Mouse (Mus musculus) right cerebral cortex, adult 18-20 months (tissue): ENCODE measurements around the gene Gm49378.

Source experiments
- DNase-seq: peaks from one replicate; pipeline ENCODE4 v3.0.0; 2022; ENCODE audit warnings: mixed read lengths

Gm49378 gene

DNA sequence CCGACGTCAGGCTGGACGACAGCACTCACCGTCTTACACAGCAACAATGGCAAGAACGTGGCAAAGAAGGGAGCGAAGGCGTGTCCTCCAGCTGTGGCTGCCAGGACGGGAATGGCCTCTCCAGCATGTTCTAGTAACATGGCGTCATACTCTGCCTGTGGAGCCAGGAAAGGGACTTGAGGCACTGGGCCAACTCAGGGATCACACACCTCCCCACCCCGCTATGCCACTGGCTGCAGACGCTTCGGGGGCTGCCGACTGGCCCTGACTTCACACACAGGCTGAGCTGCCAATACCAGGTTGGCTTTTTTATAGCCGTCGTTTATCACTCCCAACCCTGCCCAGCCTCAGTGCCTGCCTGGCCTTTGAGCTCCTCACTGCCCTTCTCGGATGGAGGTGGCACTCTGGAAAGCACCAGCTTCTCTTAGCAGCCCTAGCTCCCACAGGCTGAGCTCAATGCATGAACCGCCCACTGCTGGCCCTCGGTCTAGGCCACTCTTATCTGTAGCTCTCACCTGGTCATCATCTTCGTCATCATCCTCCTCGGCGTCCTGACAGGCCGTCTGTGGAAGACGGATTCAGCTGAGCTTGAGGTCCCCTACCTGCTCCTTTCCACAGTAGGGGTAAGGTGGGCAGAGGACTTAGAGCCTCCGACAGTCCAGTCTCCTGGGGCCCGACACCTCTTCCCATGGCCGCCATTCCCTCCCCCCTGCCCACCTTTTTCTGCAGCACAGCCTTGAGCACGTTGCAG is 9.4 kb downstream of the Gm49378 start:
- DNase-seq = no peak

- DNase-seq = no peak
Measured at GRCm38 (mm10) chr14:55618486-55619195, 19.1 kb downstream of the Gm49378 start.

DNA sequence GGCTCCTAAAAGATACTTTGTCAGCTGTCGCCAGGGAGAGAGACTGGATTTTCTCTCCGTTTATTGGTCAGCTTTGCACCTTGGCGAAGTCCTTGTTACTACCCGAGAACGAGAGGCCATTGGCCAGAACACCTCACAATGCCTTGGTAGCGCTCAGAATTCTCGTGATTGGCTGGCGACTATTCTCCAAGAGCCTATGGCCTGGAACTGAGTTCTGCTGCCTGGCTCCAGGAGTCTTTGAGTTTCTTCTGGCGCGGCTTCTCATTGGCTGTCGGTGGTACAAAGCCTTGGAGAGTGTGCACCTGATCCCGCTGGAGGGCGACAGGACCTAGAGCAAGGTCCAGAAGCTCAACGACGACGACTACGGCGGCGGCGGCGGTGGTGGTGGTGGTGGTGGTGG is 19.9 kb downstream of the Gm49378 start, which contains the start of gene Rec8:
Gene Rec8 (plus strand): TSS at position 216 of the 400 bp plus-strand sequence.
- DNase-seq = no peak

GRCm38 (mm10) chr14:55616844-55617243 is 20.9 kb downstream of the Gm49378 start:
- DNase-seq = no peak

DNA sequence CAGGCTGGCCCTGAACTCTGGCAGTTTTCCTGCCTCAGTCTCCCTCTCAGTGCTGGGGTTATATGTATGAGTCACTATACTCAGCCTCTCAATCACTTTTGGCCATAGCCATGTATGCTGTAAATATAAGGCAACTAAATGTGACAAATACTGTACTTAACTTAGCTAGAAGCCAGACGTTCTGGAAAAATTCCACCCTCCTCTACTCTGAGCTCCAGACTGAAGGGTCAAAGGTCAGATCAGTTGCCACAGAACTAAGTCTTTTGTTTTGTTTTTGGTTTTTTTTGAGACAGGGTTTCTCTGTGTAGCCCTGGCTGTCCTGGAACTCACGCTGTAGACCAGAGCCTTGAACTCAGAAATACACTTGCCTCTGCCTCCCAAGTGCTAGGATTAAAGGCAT is 21.8 kb downstream of the Gm49378 start:
- DNase-seq = no peak

DNA sequence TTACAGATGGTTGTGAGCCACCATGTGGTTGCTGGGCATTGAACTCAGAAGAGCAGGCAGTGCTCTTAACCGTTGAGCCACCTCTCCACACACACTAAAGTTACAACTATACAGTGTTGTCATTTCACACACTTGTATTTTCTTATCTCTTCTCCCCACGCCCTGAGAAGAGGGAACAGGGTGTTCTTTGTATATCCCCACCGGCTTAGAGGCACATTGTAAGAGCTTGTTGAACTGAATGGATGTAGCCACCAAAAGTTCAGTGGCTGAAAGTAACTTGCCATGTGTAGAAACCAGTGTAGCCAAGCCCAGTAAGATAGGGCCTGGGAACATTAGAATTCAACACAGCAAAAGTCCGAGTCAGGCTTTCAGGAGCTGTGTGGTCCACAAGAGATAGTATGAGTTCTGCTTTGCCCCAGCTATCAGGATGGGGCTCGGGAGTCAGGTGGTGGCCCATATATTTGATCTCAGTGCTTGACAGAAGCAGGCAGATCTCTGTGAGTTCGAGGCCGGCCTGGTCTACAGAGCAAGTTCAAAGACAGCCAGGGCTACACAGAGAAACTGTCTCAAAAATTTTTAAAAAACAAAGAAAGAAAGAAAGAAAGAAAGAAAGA is 23.0 kb downstream of the Gm49378 start:
- no peak for DNase-seq

DNA sequence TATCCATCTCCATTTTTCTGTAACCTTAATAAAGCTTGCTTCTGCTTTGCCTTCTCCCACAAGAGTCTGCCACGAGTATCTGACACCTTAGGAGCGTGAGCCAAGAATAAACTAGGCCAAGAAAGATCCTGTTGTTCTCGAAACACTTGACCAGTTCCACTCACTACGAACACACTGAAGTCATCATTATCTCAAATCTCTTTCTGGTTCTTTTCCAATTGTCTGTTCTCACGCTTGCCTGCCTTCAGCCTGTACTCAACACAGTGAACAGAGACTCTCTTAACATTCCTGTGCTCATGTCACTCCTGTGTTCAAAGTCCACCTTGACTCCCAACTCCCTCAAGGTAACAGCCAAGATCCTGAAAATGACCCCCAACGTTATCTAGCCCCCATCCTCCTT is 24.3 kb downstream of the Gm49378 start:
- no peak for DNase-seq

DNA sequence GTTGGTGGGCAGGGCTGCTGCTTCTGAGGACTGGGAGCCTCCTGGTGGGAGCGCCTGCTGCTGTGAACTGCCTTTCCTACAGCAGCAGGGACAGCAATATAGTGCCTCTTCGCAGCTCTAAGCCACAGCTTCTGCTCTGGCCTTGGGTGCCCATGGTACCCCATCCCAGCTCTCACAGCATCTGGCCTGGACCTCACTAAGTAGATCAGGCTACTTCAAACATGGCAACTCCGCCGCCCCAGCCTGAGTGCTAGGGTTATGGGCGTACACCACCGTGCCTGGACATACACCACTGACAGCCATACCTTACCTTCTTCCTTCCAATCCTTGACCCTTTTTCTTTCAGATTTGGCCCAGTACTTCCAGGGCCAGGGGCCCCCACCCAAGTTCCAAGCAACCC is 29.4 kb downstream of the Gm49378 start:
- DNase-seq = no peak

DNA sequence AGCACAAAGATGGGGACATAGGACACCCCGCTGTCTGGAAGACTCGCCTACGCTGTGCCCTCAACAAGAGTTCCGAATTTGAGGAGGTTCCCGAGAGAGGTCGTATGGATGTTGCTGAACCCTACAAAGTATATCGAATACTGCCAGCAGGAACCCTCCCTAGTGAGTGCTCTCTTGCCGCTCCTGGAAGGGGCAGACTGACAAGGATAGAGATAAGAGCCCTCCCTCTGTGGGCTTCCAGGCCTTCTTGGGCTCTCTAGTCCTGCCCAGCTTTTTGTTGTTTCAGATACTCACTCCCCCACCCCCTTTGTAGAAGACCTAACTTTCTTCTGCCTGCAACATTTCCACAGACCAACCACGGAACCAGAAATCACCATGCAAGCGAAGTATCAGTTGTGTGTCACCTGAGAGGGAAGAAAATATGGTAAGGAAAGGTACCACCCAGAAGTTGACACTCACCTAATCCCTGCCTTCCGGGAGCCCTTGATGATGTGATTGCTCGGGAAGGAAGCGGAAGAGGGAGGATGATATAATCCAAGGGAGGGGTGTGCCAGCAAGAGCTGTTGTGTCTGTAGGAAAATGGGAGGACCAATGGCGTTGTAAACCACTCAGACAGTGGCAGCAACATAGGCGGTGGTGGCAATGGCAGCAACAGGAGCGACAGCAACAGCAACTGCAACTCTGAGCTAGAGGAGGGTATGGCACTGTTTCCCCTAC is 31.8 kb downstream of the Gm49378 start:
- no peak for DNase-seq

- no peak for DNase-seq
Measured at GRCm38 (mm10) chr14:55604823-55605222, 32.9 kb downstream of the Gm49378 start.

DNA sequence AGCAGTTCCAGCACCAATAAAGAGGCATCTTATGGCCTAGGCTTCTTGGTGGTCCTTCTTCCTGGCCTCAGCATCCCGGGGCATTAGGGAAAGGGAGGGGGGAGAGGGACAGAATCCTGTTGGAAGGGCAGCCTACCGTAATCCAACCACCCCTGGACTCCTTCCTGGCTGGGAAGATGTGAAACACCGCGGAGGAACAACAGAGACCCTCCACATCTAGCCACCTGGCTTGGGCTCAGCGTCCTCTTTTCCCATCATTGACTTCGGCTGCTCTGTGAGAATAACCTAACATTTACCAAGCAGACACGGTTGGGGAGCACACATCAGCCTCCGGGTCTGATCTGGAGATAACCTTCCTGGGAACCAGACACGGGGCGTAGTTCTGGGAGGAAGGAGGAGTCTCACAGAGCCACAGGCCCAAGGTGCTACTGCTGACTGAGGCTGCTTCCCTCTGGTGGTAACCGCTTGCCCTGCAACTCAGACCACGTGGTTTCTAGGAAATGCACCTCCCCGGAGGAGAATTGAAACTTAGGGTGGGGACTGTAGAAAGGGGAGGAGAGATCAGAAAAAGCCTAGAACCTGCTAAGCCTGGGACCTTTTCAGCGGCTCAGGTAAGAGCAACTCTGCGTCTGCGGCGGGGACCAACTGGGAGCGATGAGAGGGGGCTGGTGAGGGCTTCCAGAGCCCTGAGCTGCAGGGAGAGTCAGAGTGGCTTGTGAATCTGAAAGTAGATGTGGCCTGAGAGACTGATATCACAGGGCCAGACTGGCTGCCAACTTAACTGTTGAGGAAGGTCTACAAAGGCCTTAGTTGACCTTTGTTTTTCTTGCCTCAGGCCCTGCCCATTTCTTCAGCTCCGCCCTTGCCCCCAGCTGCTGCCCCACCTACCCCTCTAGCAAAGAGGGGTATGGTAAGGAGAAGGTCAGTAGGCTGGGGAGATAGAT is 33.8 kb downstream of the Gm49378 start:
- DNase-seq = peak; percentile 89

GRCm38 (mm10) chr14:55603271-55603632 is 34.4 kb downstream of the Gm49378 start, which contains the start of gene Irf9:
Gene Irf9, plus strand, starts transcription at chr14:55603571.
- no peak for DNase-seq

GRCm38 (mm10) chr14:55598521-55599390 is 38.9 kb downstream of the Gm49378 start:
- DNase-seq = no peak

GRCm38 (mm10) chr14:55596036-55596690 is 41.5 kb downstream of the Gm49378 start:
- DNase-seq = no peak

- no peak for DNase-seq
Measured at GRCm38 (mm10) chr14:55592226-55592625, 45.5 kb downstream of the Gm49378 start.

DNA sequence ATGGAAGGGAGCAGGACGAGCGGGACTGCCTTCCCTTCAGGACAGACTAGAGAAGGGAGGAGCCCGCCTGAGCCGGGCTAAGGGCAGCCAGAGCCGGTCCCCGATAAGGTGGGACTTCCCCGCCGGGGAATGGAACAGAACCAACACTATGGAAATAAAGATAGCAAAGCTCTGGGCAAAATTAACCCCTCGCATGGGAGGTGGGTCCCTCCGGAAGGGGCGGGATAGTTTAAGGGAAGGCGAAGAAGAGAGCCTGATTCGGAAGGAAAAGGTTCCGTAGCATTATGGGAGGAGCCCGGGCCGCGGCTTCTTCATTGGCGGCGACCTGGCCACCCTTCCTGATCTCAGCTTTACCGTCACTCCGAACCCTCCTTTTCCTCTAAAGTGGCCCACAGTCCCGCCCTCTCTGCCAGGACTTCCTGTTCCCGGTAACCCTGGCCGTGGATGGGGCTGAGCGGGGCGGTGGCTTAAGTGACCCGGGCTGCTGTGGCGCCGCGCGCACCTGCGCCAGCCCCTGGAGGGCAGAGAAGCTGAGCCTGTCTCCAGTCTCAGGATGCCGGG is 46.3 kb downstream of the Gm49378 start, which contains the start of gene Rnf31:
Gene Rnf31 (plus strand): TSS at position 378 of the 561 bp plus-strand sequence.
- peak; percentile 97 for DNase-seq

DNA sequence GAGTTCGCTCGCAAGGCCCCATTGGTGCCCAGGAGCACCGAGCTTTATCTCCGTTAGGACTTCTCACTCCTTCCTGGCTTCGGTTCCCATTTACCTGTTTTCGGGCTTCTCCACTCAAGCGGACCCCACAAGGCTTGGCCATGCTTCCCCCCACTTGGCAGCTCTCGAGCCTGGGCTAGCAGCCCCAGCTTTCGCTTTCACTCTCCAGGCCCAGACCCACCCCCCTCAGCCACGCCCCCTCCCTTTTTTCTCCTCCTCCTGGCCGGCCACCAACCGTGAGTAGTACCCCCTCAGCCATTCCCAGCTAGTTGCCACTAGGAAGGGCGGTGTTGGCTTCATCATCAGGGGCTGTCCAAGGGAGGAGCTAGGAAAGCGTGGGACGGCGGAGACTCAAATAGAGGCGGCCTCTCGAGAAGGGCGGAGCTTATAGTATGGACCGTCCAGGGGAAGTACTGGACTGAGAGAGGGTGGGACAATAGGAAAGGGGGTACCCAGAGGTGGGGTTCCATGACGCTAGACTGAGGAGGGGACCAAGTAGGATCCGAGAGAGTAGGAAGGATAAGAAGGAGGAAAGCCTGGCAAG is 46.9 kb downstream of the Gm49378 start, which contains the start of gene Psme2:
Gene Psme2 (minus strand): TSS at position 366 of the 583 bp plus-strand sequence.
- DNase-seq = peak; percentile 95

DNA sequence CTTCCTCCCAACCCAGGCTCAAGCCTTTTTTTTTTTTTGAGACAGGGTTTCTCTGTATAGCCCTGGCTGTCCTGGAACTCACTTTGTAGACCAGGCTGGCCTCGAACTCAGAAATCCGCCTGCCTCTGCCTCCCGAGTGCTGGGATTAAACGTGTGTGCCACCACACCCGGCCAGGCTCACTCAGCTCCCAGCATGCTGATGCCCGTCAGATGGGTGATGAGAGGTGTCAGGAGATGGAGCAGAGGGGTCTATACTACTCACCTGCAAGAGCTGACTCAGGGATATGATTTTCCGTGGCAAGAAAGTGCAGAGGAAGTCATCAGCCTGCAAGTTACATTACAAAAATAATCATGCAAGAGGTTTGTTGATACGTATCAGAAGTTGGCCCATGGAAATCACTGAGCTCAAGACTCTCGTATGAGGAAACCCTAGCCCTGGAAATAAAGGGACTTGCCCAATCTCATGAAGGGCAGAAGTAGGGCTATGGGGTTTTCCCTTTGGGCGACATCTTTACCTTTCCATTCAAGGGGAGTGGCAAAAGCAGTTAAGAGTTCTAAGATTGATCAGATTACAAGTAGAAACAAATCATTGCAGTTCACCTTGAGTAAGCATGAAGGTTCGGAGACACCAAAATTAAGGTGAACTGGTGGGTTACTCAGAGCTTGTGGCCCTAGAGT is 47.8 kb downstream of the Gm49378 start:
- DNase-seq = no peak

- DNase-seq = no peak
Measured at GRCm38 (mm10) chr14:55589271-55589670, 48.4 kb downstream of the Gm49378 start.
